Mouse (Mus musculus): ENCODE measurements around the gene Mga. TPM values are rescaled to one million over a fixed set of nuclear protein-coding genes. Genes with fewer than 3 reads are reported as not detected.

Gene Mga
- polyA plus RNA-seq, 1 experiment from 2014 or later, result 8.9 TPM

DNA sequence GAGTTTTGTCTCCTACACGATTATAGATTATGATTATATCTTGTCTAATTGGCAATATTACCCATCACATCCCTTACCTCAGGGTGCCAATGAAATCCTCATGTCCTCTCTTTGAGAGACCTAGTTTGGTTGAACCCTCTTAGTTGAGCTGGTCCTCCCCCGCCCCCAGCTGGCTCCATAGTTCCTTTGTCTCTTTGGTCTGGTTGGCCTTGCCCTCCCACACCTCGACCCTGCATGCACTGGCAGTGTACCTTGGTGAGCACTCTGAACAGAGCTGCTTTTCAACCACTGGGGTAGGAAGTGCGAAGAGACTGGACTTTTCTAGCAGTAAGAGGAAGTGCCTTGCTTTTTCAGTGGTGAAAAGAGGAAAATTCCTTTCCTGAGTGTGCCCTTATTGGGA is 104.9 kb downstream of the Mga start:
- Histone ChIP-seq H3K4me2 (replicated peaks; ENCODE audit: low read depth) (no peak overlapping the region), H3K27ac (ENCODE audit: low read depth, low read length) (no peak overlapping the region), H3K4me3 (ENCODE audit: low read depth, low read length) (no peak overlapping the region), H3K9me3 (ENCODE audit: control insufficient read depth) (no peaks in the 10 kb centered on the region), H3K27me3 (replicated peaks; ENCODE audit: control insufficient read depth, insufficient read depth, low read length) (no peaks in the 10 kb centered on the region), H3K36me3 (ENCODE audit: control insufficient read depth, insufficient read depth) (0 out of 2 replicates have a peak, but pooled peaks cover 5% of the 10 kb centered on the region), H3K9ac (ENCODE audit: low read depth, low read length) (no peak overlapping the region), H3K4me1 (replicated peaks; ENCODE audit: control insufficient read depth, insufficient read depth, low read length) (peaks cover 5% of the 10 kb centered on the region; the same call in 1 of the 2 replicates)
- 74% methylated on average over 4 of the region's 4 CpGs for WGBS
- no peak for ATAC-seq
- no peak for TF ChIP-seq CTCF (IDR thresholded peaks at IDR 0.05; ENCODE audit: low read depth)

DNA sequence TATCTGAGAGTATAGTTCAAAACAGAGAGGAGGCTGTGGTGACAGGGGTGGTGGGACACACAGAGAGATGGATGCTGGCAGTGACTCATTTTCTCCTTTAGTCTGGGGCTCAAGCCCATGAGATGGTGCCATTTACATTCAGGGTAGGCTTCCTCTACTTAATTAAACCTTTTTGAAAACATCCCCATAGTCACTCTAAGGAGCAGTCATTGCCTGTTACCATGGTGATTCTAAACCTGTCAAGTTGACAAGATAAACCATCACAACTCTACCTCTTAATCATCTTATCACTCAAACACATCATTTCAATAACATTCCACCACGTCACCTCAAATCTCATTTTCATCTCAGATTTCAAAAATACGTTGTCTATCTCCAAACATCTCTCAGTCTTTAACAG is 106.9 kb downstream of the Mga start:
- Histone ChIP-seq H3K27me3 (replicated peaks; ENCODE audit: control insufficient read depth, insufficient read depth, low read length) (no peaks in the 10 kb centered on the region), H3K9me3 (ENCODE audit: control insufficient read depth) (no peaks in the 10 kb centered on the region), H3K4me3 (ENCODE audit: low read depth, low read length) (no peak overlapping the region), H3K4me1 (replicated peaks; ENCODE audit: control insufficient read depth, insufficient read depth, low read length) (no peaks in the 10 kb centered on the region), H3K36me3 (ENCODE audit: control insufficient read depth, insufficient read depth) (0 out of 2 replicates have a peak, but pooled peaks cover 5% of the 10 kb centered on the region), H3K27ac (ENCODE audit: low read depth, low read length) (no peak overlapping the region), H3K9ac (ENCODE audit: low read depth, low read length) (no peak overlapping the region), H3K4me2 (replicated peaks; ENCODE audit: low read depth) (no peak overlapping the region)
- ATAC-seq, result no peak
- WGBS, result 89% methylated on average over 2 of the region's 2 CpGs
- TF ChIP-seq CTCF (IDR thresholded peaks at IDR 0.05; ENCODE audit: low read depth), result no peak

DNA sequence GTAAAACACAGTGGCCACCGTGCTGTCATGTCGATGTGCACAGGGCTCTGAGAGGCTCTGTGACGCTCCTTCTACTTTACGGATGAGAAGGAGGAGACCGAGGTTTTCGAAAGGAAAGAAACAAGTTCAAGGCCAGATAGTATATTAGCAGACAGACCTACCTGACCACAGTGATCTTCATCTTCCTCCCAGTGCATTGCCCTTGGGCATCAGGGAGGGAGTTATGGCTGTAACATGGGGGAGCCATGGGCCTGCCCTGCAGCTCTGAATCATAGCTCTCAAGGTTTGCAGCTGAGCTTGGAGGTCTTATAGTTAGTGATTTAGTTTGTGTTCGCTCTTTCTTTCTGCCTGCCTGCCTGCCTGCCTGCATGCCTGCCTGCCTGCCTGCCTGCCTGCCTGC is 109.7 kb downstream of the Mga start:
- H3K4me2 ChIP-seq (replicated peaks; ENCODE audit: low read depth), result no peak overlapping the region
- TF ChIP-seq CTCF (IDR thresholded peaks at IDR 0.05; ENCODE audit: low read depth), result no peak
- 91% methylated on average over 7 of the region's 7 CpGs for WGBS
- no peak overlapping the region for H3K4me3 ChIP-seq (ENCODE audit: low read depth, low read length)
- H3K27ac ChIP-seq (ENCODE audit: low read depth, low read length), result no peak overlapping the region
- no peak overlapping the region for H3K9ac ChIP-seq (ENCODE audit: low read depth, low read length)
- no peak for ATAC-seq
- no peaks in the 10 kb centered on the region for H3K4me1 ChIP-seq (replicated peaks; ENCODE audit: control insufficient read depth, insufficient read depth, low read length)
- H3K36me3 ChIP-seq (ENCODE audit: control insufficient read depth, insufficient read depth), result no peaks in the 10 kb centered on the region
- no peaks in the 10 kb centered on the region for H3K9me3 ChIP-seq (ENCODE audit: control insufficient read depth)
- no peaks in the 10 kb centered on the region for H3K27me3 ChIP-seq (replicated peaks; ENCODE audit: control insufficient read depth, insufficient read depth, low read length)

DNA sequence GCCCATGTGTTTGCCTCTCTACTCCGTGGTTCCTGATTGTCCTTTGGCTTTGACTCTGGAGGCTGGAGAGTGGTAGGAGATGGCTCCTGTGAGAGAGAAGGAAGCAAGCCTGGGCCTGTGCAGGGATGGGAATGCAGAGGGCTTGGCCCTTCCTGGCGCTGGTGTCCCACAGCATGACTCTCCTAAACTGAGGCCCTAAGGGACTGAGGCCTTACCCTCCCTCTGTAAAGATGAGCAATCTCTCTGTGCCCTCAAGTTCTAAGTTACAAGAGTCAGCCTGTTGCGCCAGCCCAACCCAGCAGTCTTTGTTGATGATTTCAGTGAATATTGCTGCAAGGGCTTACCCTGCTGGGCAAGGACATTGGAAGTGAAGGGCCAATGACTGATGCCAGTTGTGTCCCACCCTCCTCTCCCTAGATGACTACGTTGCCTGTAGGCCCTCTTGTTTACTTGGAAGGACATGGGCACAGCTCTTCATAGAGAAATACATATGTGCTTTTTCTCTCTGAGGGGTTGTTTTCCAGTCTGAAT is 110.7 kb downstream of the Mga start:
- no peak overlapping the region for H3K27ac ChIP-seq (ENCODE audit: low read depth, low read length)
- no peak for ATAC-seq
- 75% methylated on average over 4 of the region's 4 CpGs for WGBS
- no peaks in the 10 kb centered on the region for H3K27me3 ChIP-seq (replicated peaks; ENCODE audit: control insufficient read depth, insufficient read depth, low read length)
- no peak overlapping the region for H3K4me2 ChIP-seq (replicated peaks; ENCODE audit: low read depth)
- TF ChIP-seq CTCF (IDR thresholded peaks at IDR 0.05; ENCODE audit: low read depth), result no peak
- H3K36me3 ChIP-seq (ENCODE audit: control insufficient read depth, insufficient read depth), result peaks cover 5% of the 10 kb centered on the region; the same call in 1 of the 2 replicates
- no peak overlapping the region for H3K4me3 ChIP-seq (ENCODE audit: low read depth, low read length)
- H3K9me3 ChIP-seq (ENCODE audit: control insufficient read depth), result no peaks in the 10 kb centered on the region
- H3K4me1 ChIP-seq (replicated peaks; ENCODE audit: control insufficient read depth, insufficient read depth, low read length), result no peaks in the 10 kb centered on the region
- H3K9ac ChIP-seq (ENCODE audit: low read depth, low read length), result no peak overlapping the region

DNA sequence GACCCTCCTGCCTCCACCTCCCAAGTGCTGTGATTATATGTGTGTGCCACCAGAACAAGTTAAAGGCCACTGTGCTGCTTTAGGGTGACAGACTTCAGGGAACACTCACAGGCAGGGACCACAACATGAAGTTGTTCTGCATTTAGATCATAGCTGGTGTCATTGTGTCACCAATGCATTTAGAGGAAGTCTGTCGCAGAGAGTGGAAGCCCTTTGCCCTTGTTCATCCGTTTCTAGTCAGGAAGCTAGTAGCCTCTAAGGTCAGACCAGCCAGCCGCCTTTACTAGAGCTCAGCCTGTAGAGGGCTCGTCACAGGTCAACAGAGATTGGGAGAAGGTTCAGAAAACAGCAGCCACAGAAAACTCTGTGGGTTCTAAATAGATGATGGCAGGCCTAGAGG is 111.6 kb downstream of the Mga start:
- no peaks in the 10 kb centered on the region for H3K27me3 ChIP-seq (replicated peaks; ENCODE audit: control insufficient read depth, insufficient read depth, low read length)
- H3K4me1 ChIP-seq (replicated peaks; ENCODE audit: control insufficient read depth, insufficient read depth, low read length), result no peaks in the 10 kb centered on the region
- no peak overlapping the region for H3K27ac ChIP-seq (ENCODE audit: low read depth, low read length)
- peaks cover 14% of the 10 kb centered on the region; the same call in 1 of the 2 replicates for H3K36me3 ChIP-seq (ENCODE audit: control insufficient read depth, insufficient read depth)
- ATAC-seq, result no peak
- no peak overlapping the region for H3K9ac ChIP-seq (ENCODE audit: low read depth, low read length)
- H3K4me3 ChIP-seq (ENCODE audit: low read depth, low read length), result no peak overlapping the region
- TF ChIP-seq CTCF (IDR thresholded peaks at IDR 0.05; ENCODE audit: low read depth), result 0 out of 2 replicates have a peak, but pooled peaks have one; percentile 5
- H3K9me3 ChIP-seq (ENCODE audit: control insufficient read depth), result no peaks in the 10 kb centered on the region
- 55% methylated on average over 4 of the region's 4 CpGs for WGBS
- H3K4me2 ChIP-seq (replicated peaks; ENCODE audit: low read depth), result no peak overlapping the region

DNA sequence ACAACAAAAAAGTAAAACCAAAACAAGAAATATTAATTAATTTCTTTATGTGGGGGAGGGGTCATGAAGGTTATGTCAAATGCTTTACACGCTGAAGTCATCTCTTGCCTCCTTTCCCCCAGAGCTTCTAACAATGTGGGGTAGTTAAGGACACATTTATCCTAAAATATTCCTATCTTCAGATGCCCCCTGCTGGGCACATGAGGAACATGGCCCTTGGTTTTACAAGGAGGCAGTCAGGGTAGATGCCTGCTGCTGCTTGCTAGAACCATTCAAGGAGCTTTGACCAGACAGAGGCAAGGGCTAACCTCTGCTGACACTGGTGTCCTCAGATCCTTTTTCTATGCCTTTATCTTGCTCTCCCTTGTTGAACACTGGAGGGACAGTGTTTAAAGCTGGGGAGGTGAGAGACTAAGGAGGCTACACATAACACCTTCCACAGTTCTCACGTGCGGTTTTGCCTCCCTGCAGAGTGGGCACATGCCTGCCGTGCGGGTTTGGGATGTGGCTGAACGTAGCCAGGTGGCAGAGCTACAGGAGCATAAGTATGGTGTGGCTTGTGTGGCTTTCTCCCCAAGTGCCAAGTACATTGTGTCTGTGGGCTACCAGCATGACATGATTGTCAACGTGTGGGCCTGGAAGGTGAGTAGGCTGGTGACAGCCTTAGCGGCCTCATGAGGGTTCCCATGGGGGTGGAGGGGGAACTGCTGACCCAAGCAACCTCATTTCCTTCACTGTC is 114.6 kb downstream of the Mga start:
- Histone ChIP-seq H3K27me3 (replicated peaks; ENCODE audit: control insufficient read depth, insufficient read depth, low read length) (no peaks in the 10 kb centered on the region), H3K4me2 (replicated peaks; ENCODE audit: low read depth) (no peak overlapping the region), H3K27ac (ENCODE audit: low read depth, low read length) (no peak overlapping the region), H3K4me1 (replicated peaks; ENCODE audit: control insufficient read depth, insufficient read depth, low read length) (no peaks in the 10 kb centered on the region), H3K9ac (ENCODE audit: low read depth, low read length) (no peak overlapping the region), H3K4me3 (ENCODE audit: low read depth, low read length) (no peak overlapping the region), H3K9me3 (ENCODE audit: control insufficient read depth) (no peaks in the 10 kb centered on the region), H3K36me3 (ENCODE audit: control insufficient read depth, insufficient read depth) (peaks cover 38% of the 10 kb centered on the region)
- 79% methylated on average over 8 of the region's 8 CpGs for WGBS
- ATAC-seq, result peak; percentile 19; the same call in 1 of the 2 replicates
- peak; percentile 84 for TF ChIP-seq CTCF (IDR thresholded peaks at IDR 0.05; ENCODE audit: low read depth)

All from intestine, postnatal 0 days (tissue).